8 mouse cellular contexts compared by ENCODE assay signal in genomic region chr6:83794760-83795296, GRCm38 (mm10). TPM values are rescaled to one million over a fixed set of nuclear protein-coding genes. Genes with fewer than 3 reads are reported as not detected.
DNase-seq lines count a peak whose midpoint lies in the region; ATAC-seq lines count a peak whose summit lies in the region.

TSS of gene Nagk (plus strand) at chr6:83794982.

- H3K9me3 ChIP-seq in megakaryocyte, embryonic 14.5 days = peaks cover 4% of the 10 kb centered on the region

- no peaks in the 10 kb centered on the region for H3K27me3 ChIP-seq in megakaryocyte, embryonic 14.5 days (replicated peaks)

- H3K4me3 ChIP-seq in megakaryocyte, embryonic 14.5 days (replicated peaks) = peak within 1 kb of the TSS; percentile 98

- H3K4me1 ChIP-seq in megakaryocyte, embryonic 14.5 days = peaks cover 40% of the 10 kb centered on the region

- ATAC-seq in common myeloid progenitor, adult 5-6 weeks (replicated peaks; ENCODE audit: low read depth, poor library complexity, severe bottlenecking) = peak; percentile 85

- DNase-seq in ZHBTc4 (ENCODE audit: low read depth, low spot score) = peak; percentile 98
- DNase-seq in gastrocnemius, adult 8-10 months (ENCODE audit: low spot score in 2 of 2) = peak; percentile 87 to 89
- DNase-seq in hindlimb bud, embryonic 11.5 days (ENCODE audit: extremely low spot score, low read depth, low spot score) = peak; percentile 68
- DNase-seq in left cerebral cortex, adult 8-10 months (ENCODE audit: low spot score in 2 of 2) = peak; percentile 91 to 94
- peak; percentile 95 to 97 for DNase-seq in right cerebral cortex, postnatal 10 days (ENCODE audit: low spot score in 2 of 2)
- DNase-seq in urinary bladder, postnatal 25 days (ENCODE audit: low spot score) = peak; percentile 95

- peaks cover 22% of the 10 kb centered on the region for H3K36me3 ChIP-seq in megakaryocyte, embryonic 14.5 days (replicated peaks; ENCODE audit: low read length)

RNA-seq across cellular contexts. Expression of gene Nagk, which starts in this region (rescaled TPM):
- 9.1 and 9.8 TPM in 2 replicates for total RNA-seq in common myeloid progenitor, adult 5-6 weeks (2017)
- total RNA-seq in gastrocnemius, adult 8-10 months (2022) = 1 to 10 TPM; 6.2 to 7.6 (median 7.1) TPM
- 10 to 100 TPM; 54.6 to 59.7 (median 56.7) TPM for total RNA-seq in left cerebral cortex, adult 8-10 months (2022)
- polyA plus RNA-seq in megakaryocyte, embryonic 14.5 days (2012; ENCODE audit: insufficient read depth, low replicate concordance) = 8.1 TPM in 1 of 2 replicates, not detected in the other

Comparison
In these comparisons a context has a peak if more than half of its experiments do, and no peak if none do; other contexts are left out.
1. Peak in every context shown above with its lines: DNase-seq, ATAC-seq and H3K4me3 ChIP-seq.